Comparison of ENCODE assay signal across 13 mouse cellular contexts in genomic region chr4:41094361-41094760, GRCm38 (mm10). TPM values are rescaled to one million over a fixed set of nuclear protein-coding genes. Genes with fewer than 3 reads are reported as not detected.
A peak's percentile ranks its signal among the peaks of the same experiment; 100 is the strongest.
DNase-seq lines count a peak whose midpoint lies in the region; ATAC-seq and TF ChIP-seq lines count a peak whose summit lies in the region.
"Had no signal": no experiment of that assay in that cellular context is flagged by ENCODE, and none has a peak within 500 bp of the region (broad histone marks: within the 10 kb centered on the region; RNA-seq: fewer than 3 reads in every experiment).

No protein-coding gene starts in this region.

- ATAC-seq in forebrain, embryonic 14.5 days = no peak
- ATAC-seq in forebrain, embryonic 12.5 days (ENCODE audit: low FRiP score) = no peak
- no peak for ATAC-seq in megakaryocyte-erythroid progenitor cell, adult 5-6 weeks (replicated peaks; ENCODE audit: low FRiP score, low TSS enrichment, poor library complexity, severe bottlenecking)

- H3K9me3 ChIP-seq in forebrain, embryonic 14.5 days (replicated peaks; ENCODE audit: control insufficient read depth, low read length) = no peaks in the 10 kb centered on the region
- no peaks in the 10 kb centered on the region for H3K9me3 ChIP-seq in forebrain, embryonic 12.5 days
- H3K9me3 ChIP-seq: neural tube, embryonic 13.5 days had no signal

- no peak overlapping the region for H3K4me2 ChIP-seq in forebrain, embryonic 14.5 days (ENCODE audit: low read length)
- no peak overlapping the region for H3K4me2 ChIP-seq in forebrain, embryonic 12.5 days
- H3K4me2 ChIP-seq: neural tube, embryonic 13.5 days had no signal

- no peaks in the 10 kb centered on the region for H3K36me3 ChIP-seq in forebrain, embryonic 14.5 days (ENCODE audit: control insufficient read depth, insufficient read depth, low read length)
- no peaks in the 10 kb centered on the region for H3K36me3 ChIP-seq in forebrain, embryonic 12.5 days (replicated peaks)
- H3K36me3 ChIP-seq: neural tube, embryonic 13.5 days had no signal

- H3K27me3 ChIP-seq in forebrain, embryonic 14.5 days (replicated peaks; ENCODE audit: control insufficient read depth, insufficient read depth, low read length) = peaks cover 7% of the 10 kb centered on the region; the same call in 1 of the 2 replicates
- peaks cover 37% of the 10 kb centered on the region for H3K27me3 ChIP-seq in forebrain, embryonic 12.5 days

- no peak for TF ChIP-seq POLR2A in brain, embryonic 14.5 days (IDR thresholded peaks at IDR 0.05; ENCODE audit: borderline replicate concordance, extremely low read depth, insufficient read depth, insufficient read length, poor library complexity, severe bottlenecking)

- peak; percentile 19 for DNase-seq in forebrain, embryonic 14.5 days (ENCODE audit: low spot score)
- peak; percentile 86 for DNase-seq in 3T3-L1 (ENCODE audit: low read depth, low spot score)
- peak; percentile 25 for DNase-seq in brain, embryonic 14.5 days (ENCODE audit: low read depth)
- peak; percentile 60 for DNase-seq in lung, postnatal 36 days
- DNase-seq in right cerebral cortex, postnatal 14 days = no peak
- DNase-seq in cerebellum, adult 9-11 months = no peak
- DNase-seq: cerebellum, adult 9-10 months; gastrocnemius, postnatal 25 days had no signal

- 34% methylated on average over 9 of the region's 9 CpGs for WGBS in forebrain, embryonic 14.5 days
- WGBS in forebrain, embryonic 12.5 days = 77% methylated on average over 9 of the region's 9 CpGs

- TF ChIP-seq CTCF in brain, embryonic 14.5 days (IDR thresholded peaks at IDR 0.05; ENCODE audit: borderline replicate concordance, extremely low read depth, insufficient read depth, insufficient read length) = no peak

- no peak overlapping the region for H3K9ac ChIP-seq in forebrain, embryonic 14.5 days (ENCODE audit: low read length)
- no peak overlapping the region for H3K9ac ChIP-seq in forebrain, embryonic 12.5 days
- H3K9ac ChIP-seq: neural tube, embryonic 13.5 days had no signal

- no peak overlapping the region for H3K4me3 ChIP-seq in forebrain, embryonic 14.5 days (ENCODE audit: low read depth, low read length)
- H3K4me3 ChIP-seq in forebrain, embryonic 12.5 days (replicated peaks) = no peak overlapping the region
- H3K4me3 ChIP-seq: neural tube, embryonic 13.5 days had no signal

- peaks cover 8% of the 10 kb centered on the region; the same call in 1 of the 2 replicates for H3K4me1 ChIP-seq in forebrain, embryonic 14.5 days (ENCODE audit: control insufficient read depth, insufficient read depth, low read length)
- H3K4me1 ChIP-seq in forebrain, embryonic 12.5 days = peaks cover 13% of the 10 kb centered on the region

- H3K27ac ChIP-seq in forebrain, embryonic 14.5 days (ENCODE audit: low read depth, low read length) = no peak overlapping the region
- H3K27ac ChIP-seq in forebrain, embryonic 12.5 days = no peak overlapping the region
- H3K27ac ChIP-seq: neural tube, embryonic 13.5 days had no signal

RNA-seq across cellular contexts. Expression of gene Aqp3, which starts 3.6 kb away (rescaled TPM):
- not detected in 2 replicates for polyA plus RNA-seq in forebrain, embryonic 14.5 days (2014; fragmentation: Nextera tagmentation; extraction: Ambion mirVana)
- polyA plus RNA-seq in forebrain, embryonic 12.5 days (2016; fragmentation: Nextera tagmentation; extraction: Ambion mirVana) = 1.3 and 2.4 TPM in 2 replicates
- 1.4 and 4.3 TPM in 2 replicates for polyA plus RNA-seq in brain, embryonic 14.5 days (2012; rRNA removed)
- 1.1 TPM in 1 of 2 replicates, not detected in the other for total RNA-seq in megakaryocyte-erythroid progenitor cell, adult 5-6 weeks (2014; fragmentation: Nextera tagmentation)
- total RNA-seq in megakaryocyte-erythroid progenitor cell, adult 5-6 weeks (2017) = 1.2 TPM in 1 of 2 replicates, not detected in the other
- total RNA-seq: gastrocnemius, postnatal 25 days; left cerebral cortex, postnatal 14 days had no signal

RNA-seq across cellular contexts. Expression of gene Nol6, which starts 29.9 kb away (rescaled TPM):
- 23.8 and 32.6 TPM in 2 replicates for polyA plus RNA-seq in forebrain, embryonic 14.5 days (2014; fragmentation: Nextera tagmentation; extraction: Ambion mirVana)
- 30.0 and 33.3 TPM in 2 replicates for polyA plus RNA-seq in forebrain, embryonic 12.5 days (2016; fragmentation: Nextera tagmentation; extraction: Ambion mirVana)
- polyA plus RNA-seq in brain, embryonic 14.5 days (2012; rRNA removed) = 51.5 and 57.4 TPM in 2 replicates
- 44.6 and 49.1 TPM in 2 replicates for total RNA-seq in megakaryocyte-erythroid progenitor cell, adult 5-6 weeks (2014; fragmentation: Nextera tagmentation)
- total RNA-seq in megakaryocyte-erythroid progenitor cell, adult 5-6 weeks (2017) = 24.8 and 26.9 TPM in 2 replicates

RNA-seq across cellular contexts. Expression of gene Ube2r2, which starts 41.2 kb away (rescaled TPM):
- 63.2 and 74.3 TPM in 2 replicates for polyA plus RNA-seq in forebrain, embryonic 14.5 days (2014; fragmentation: Nextera tagmentation; extraction: Ambion mirVana)
- 89.8 and 93.6 TPM in 2 replicates for polyA plus RNA-seq in forebrain, embryonic 12.5 days (2016; fragmentation: Nextera tagmentation; extraction: Ambion mirVana)
- 139 and 175 TPM in 2 replicates for polyA plus RNA-seq in brain, embryonic 14.5 days (2012; rRNA removed)
- 86.7 and 101 TPM in 2 replicates for total RNA-seq in megakaryocyte-erythroid progenitor cell, adult 5-6 weeks (2014; fragmentation: Nextera tagmentation)
- 36.5 and 46.2 TPM in 2 replicates for total RNA-seq in megakaryocyte-erythroid progenitor cell, adult 5-6 weeks (2017)

RNA-seq across cellular contexts. Expression of gene Aqp7, which starts 46.4 kb away (rescaled TPM):
- polyA plus RNA-seq in forebrain, embryonic 14.5 days (2014; fragmentation: Nextera tagmentation; extraction: Ambion mirVana) = not detected in 2 replicates
- polyA plus RNA-seq in forebrain, embryonic 12.5 days (2016; fragmentation: Nextera tagmentation; extraction: Ambion mirVana) = not detected in 2 replicates
- polyA plus RNA-seq in brain, embryonic 14.5 days (2012; rRNA removed) = not detected in 2 replicates
- not detected in 2 replicates for total RNA-seq in megakaryocyte-erythroid progenitor cell, adult 5-6 weeks (2014; fragmentation: Nextera tagmentation)
- total RNA-seq in megakaryocyte-erythroid progenitor cell, adult 5-6 weeks (2017) = not detected in 2 replicates
- total RNA-seq: left cerebral cortex, postnatal 14 days; megakaryocyte, adult 5-6 weeks had no signal
- polyA plus RNA-seq: neural tube, embryonic 13.5 days had no signal

Comparison
In these comparisons a context has a peak if more than half of its experiments do, and no peak if none do; other contexts are left out.
1. DNase-seq: peak in forebrain, embryonic 14.5 days (single experiment), 3T3-L1 (single experiment), brain, embryonic 14.5 days (single experiment) and lung, postnatal 36 days (single experiment); none in right cerebral cortex, postnatal 14 days (single experiment) and cerebellum, adult 9-11 months (single experiment).